Mouse (Mus musculus): Measurements from ENCODE around the gene Tbc1d1.

DNA sequence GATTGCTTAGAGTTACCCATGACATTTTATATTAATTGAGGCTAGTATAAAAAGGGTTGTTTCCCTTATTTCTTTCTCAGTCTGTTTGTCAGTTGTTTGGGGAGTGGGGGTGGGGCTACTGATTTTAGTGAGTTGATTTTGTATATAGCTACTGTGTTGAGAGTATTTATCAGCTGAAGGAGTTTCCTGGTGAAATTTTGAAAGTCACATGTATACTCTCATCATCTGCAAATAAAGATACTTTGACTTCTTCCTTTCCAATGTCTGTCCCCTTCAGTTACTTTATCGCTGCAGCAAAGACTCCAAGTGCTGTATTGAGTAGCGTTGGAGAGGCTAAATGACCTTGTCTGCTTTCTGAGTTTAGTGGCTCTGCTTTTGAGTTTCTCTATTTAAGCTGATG lies 151.2 kb downstream of the Tbc1d1 start:
- TF ChIP-seq POLR2A (IDR thresholded peaks at IDR 0.05; ENCODE audit: extremely low read depth, insufficient read depth, low read length) (no peak), CTCF (IDR thresholded peaks at IDR 0.05; ENCODE audit: low read depth, low read length) (no peak)

Measured in liver, adult 2 months (tissue).